Mouse (Mus musculus) stomach, embryonic 16.5 days (tissue): ENCODE results near the gene Nudt21. TPM values are rescaled to one million over a fixed set of nuclear protein-coding genes. Genes with fewer than 3 reads are reported as not detected.
"Not testable (repeated sequence)": the region's sequence is repeated elsewhere in the genome, so short reads cannot be mapped to it uniquely, and the experiment has no call there.

Source experiments
- ATAC-seq: fragments of 200-750 bp; cut with Nextera tagmentation; 2 replicates; pipeline ENCODE4 v1.8.0; 2017; ENCODE audit warnings: moderate number of reproducible peaks, moderate TSS enrichment; ENCODE audit not compliant: insufficient read depth, low FRiP score
- H3K27ac ChIP-seq: fragments of 300-500 bp; sonication (generic); 2 replicates; pipeline ENCODE4 v1.5.1; 2014; ENCODE audit warnings: low read length
- H3K27me3 ChIP-seq: fragments of 300-500 bp; sonication (generic); 2 replicates; pipeline ENCODE4 v1.6.1; 2014; ENCODE audit warnings: low read length, control low read depth, mixed read lengths; ENCODE audit not compliant: control insufficient read depth, insufficient read depth
- H3K36me3 ChIP-seq: fragments of 300-500 bp; sonication (generic); 2 replicates; pipeline ENCODE4 v1.6.1; 2014; ENCODE audit warnings: low read length; ENCODE audit not compliant: control insufficient read depth, insufficient read depth
- H3K4me1 ChIP-seq: fragments of 300-500 bp; sonication (generic); 2 replicates; pipeline ENCODE4 v1.6.1; 2014; ENCODE audit warnings: low read length, control low read depth, mixed read lengths; ENCODE audit not compliant: control insufficient read depth, insufficient read depth
- H3K4me2 ChIP-seq: fragments of 300-500 bp; sonication (generic); 2 replicates; pipeline ENCODE4 v1.6.1; 2014; ENCODE audit warnings: low read depth, low read length, mixed read lengths
- H3K4me3 ChIP-seq: fragments of 300-500 bp; sonication (generic); replicated peaks from 2 replicates; pipeline ENCODE4 v1.5.1; 2014; ENCODE audit warnings: mild to moderate bottlenecking, low read length
- H3K9ac ChIP-seq: fragments of 300-500 bp; sonication (generic); 2 replicates; pipeline ENCODE4 v1.6.1; 2014; ENCODE audit warnings: low read length
- H3K9me3 ChIP-seq: fragments of 300-500 bp; sonication (generic); replicated peaks from 2 replicates; pipeline ENCODE4 v1.6.1; 2016; ENCODE audit warnings: low read length, control low read depth; ENCODE audit not compliant: control insufficient read depth
- WGBS: fragments of 180-500 bp; shearing (Covaris S2); extraction: QIAGEN DNeasy Blood & Tissue Kit; methylation state at CpG from one replicate; pipeline ENCODE4 v1.1.7; 2014; 5-methylcytosine and 5-hydroxymethylcytosine counted together
- polyA plus RNA-seq: library from polyadenylated mRNA; unstranded; fragments of >200 nt; fragmentation: Nextera tagmentation; extraction: Ambion mirVana; gene quantifications from 2 replicates; pipeline ENCODE4 v1.2.1, GENCODE M21; 2015

Gene Nudt21
- polyA plus RNA-seq, 1 experiment from 2014 or later: 97.0 TPM

DNA sequence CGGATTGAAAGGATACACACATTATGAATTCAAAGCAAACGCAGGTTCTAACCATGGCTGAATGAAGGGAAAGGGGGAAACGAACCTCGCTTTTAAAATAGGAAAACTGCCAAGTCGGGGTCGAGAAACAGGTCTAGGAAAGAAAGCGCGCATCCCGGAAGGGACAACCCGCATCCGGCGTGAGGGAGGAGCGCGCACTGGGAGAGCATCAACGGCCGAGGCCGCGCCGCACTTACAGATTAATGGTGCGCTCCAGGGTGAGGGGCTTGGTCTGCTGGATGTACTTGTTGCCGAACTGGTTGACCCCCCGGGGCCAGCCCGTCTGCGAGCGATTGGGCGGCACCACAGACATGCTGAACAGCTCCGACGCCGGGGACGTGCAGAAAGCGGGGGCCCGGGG lies 290 bp downstream of the Nudt21 start:
- WGBS: under 1% methylated on average over 21 of the region's 32 CpGs
- Histone ChIP-seq H3K4me1 (peaks cover 19% of the 10 kb centered on the region), H3K9ac (peak overlapping the region; percentile 75), H3K4me3 (peak overlapping the region; percentile 78), H3K4me2 (peak overlapping the region; percentile 89), H3K27ac (peak overlapping the region; percentile 61)
- H3K36me3 ChIP-seq, H3K27me3 ChIP-seq, H3K9me3 ChIP-seq: not testable (repeated sequence)
- peak; percentile 87 for ATAC-seq

DNA sequence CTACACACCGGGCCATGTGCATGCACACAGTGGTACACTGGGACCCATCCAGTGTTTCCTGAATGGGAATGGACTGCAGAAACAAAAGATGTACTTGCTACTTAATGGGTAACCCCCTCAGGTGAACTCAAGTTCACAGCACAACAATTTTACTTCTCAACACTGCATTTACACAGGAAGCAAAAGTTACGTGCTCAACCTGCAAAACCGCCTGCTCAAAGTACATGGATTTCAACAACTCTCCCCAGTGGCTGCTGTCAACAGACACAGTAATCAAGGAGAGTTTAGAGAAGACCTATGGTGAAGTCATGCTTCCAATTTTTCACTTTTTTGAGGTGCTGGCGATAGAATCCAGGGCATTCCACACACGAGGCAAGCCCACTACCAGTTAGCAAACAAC lies 1.6 kb downstream of the Nudt21 start:
- no peak for ATAC-seq
- H3K9me3 ChIP-seq: no peaks in the 10 kb centered on the region
- H3K27me3 ChIP-seq: no peaks in the 10 kb centered on the region
- H3K4me1 ChIP-seq: peaks cover 19% of the 10 kb centered on the region
- 44% methylated on average over 5 of the region's 5 CpGs for WGBS
- H3K9ac ChIP-seq: peak overlapping the region; percentile 24; the same call in 1 of the 2 replicates
- no peaks in the 10 kb centered on the region for H3K36me3 ChIP-seq
- H3K4me3 ChIP-seq: peak overlapping the region; percentile 10
- peak overlapping the region; percentile 89 for H3K4me2 ChIP-seq
- no peak overlapping the region for H3K27ac ChIP-seq

DNA sequence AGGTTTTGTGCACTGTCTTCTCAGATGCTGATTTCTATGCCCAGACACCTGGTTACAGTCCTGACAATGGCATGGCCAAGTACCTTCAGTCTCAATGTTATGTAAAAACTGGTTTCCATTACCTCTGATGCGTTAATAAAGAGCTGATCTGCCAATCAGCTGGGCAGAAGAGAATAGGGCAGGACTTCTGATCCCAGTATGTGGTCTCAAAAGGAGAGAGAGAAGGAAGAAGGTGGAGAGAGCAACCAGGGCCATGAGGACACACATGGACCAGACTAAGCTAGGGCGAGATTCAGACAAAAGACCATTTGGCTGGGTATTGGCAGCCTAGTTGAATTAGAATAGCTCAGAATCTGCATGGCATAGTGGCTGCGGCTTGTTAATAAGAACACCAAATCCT lies 3.2 kb downstream of the Nudt21 start:
- Histone ChIP-seq H3K4me1 (peaks cover 19% of the 10 kb centered on the region), H3K4me2 (no peak overlapping the region), H3K27me3 (no peaks in the 10 kb centered on the region), H3K9me3 (no peaks in the 10 kb centered on the region), H3K36me3 (0 out of 2 replicates have a peak, but pooled peaks cover 4% of the 10 kb centered on the region), H3K27ac (no peak overlapping the region), H3K9ac (no peak overlapping the region), H3K4me3 (no peak overlapping the region)
- no peak for ATAC-seq
- WGBS: 79% methylated on average over 3 of the region's 3 CpGs

DNA sequence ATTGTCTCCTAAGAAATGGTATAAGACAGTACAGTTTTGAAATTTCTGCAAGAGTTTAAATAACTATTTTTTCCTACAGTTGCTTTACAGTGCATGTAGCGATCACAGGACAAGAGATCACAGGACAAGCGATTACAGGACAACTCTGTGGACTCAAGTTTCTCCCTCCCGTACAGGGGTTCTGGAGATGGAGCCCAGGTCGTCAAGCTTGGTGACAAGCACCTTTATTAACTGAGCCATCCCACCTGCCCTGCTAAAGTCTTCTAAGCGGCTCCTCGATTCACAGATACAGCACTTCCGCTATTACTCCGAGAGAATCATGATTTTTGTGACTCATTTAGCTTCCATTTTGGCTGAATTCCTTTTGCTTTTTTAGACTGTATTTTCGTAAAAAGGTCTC lies 7.1 kb downstream of the Nudt21 start:
- H3K27ac ChIP-seq: no peak overlapping the region
- H3K27me3 ChIP-seq: no peaks in the 10 kb centered on the region
- no peaks in the 10 kb centered on the region for H3K9me3 ChIP-seq
- H3K36me3 ChIP-seq: peaks cover 19% of the 10 kb centered on the region; the same call in 1 of the 2 replicates
- no peak overlapping the region for H3K4me2 ChIP-seq
- H3K4me1 ChIP-seq: peaks cover 4% of the 10 kb centered on the region; the same call in 1 of the 2 replicates
- no peak for ATAC-seq
- no peak overlapping the region for H3K9ac ChIP-seq
- H3K4me3 ChIP-seq: no peak overlapping the region
- WGBS: 93% methylated on average over 9 of the region's 9 CpGs

DNA sequence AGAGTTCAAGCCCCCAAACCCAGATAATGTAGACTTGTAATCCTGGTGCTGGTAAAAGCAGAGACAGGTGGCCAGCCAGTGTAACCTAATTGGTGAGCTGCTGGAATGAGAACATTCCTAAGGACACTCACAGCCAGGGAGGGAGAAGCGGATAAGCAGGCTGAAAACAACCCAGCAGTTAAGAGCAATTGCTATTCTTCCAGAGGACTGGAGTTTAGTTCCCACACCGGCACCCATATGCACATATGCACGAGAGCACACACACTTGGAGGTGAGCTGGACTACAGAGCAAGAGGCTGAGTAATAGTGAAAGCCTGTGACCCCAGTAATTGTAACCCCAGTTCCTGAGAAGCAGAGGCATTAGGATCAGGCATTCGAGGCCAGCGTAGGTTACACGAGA lies 12.9 kb downstream of the Nudt21 start:
- Histone ChIP-seq H3K4me2 (no peak overlapping the region), H3K9me3 (no peaks in the 10 kb centered on the region), H3K4me1 (no peaks in the 10 kb centered on the region), H3K27ac (no peak overlapping the region), H3K36me3 (peaks cover 28% of the 10 kb centered on the region), H3K9ac (no peak overlapping the region), H3K27me3 (no peaks in the 10 kb centered on the region), H3K4me3 (no peak overlapping the region)
- ATAC-seq: no peak
- 93% methylated on average over 6 of the region's 6 CpGs for WGBS

DNA sequence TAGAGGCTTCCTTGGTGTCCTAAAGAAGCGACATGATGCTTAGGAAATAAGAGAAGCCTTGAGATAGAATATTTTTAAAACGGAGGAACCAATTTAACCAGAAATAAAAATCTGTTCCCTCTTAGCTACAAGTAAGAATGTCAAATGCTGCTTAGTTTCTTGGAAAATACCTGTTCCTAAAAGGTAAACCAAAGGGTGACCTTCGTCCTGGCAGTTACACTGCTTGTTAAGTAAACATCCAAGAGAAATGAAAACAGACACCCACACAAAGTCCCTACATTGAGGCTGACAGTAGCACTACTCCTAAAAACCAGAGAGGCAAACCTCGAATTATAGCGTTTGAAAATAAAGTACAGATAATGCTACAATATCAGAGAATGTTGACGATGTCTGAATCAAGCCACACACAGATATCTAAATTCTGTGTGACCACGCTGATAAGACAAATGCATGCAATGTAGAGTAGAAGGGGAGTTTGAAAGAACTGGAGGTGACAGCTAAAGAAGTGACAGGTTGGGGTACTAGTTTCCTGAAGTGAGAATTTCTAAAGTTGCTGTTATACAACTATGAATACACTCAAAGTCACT lies 23.7 kb downstream of the Nudt21 start:
- ATAC-seq: no peak
- 26% methylated on average over 7 of the region's 7 CpGs for WGBS
- H3K36me3 ChIP-seq: no peaks in the 10 kb centered on the region

DNA sequence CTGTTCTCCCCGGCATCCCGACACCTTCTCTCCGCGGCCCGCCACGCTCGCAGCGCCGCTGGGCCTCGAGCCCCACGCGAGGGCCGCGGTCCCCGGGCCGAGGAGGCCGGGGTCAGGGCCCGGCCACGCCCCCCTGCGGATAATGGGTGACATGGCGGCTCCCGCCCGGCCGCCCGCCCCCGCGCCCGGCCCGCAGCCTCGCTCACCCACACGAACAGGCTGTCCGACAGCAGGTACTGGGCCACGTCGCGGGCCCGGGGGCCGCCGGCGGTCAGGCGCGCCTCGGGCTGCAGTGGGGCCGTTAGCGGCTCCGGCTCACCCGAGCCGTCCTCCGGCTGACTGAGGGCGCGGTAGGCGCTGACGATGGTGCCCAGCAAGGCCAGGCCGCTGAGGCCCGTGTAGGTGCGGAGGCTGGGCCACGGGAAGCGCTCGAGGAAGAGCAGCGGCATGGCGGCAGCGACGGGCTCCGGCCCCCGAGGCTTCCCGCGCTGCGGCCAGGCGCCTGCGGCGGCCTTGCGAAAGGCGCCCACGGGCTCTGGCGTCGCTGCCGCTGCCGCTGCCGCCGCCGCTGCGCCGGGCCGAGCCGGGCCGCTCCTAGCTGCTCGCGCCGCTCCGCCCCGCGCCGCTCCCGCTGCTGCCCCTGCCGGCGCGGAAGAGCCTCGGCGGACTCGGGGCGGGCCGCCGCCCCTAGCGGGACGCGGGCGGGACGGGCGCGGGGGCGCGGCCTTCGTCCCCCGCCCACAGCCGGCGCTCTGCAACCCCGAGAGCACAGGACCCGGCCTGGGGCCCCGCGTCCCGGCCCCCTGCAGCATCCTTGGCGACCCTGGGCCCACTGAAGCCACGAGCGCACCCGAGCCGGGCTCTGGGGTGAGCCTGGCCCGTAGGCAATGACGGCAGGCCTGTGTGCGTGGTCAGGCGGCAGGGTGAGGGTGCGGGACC lies 24.5 kb downstream of the Nudt21 start, which contains the start of gene Amfr:
Gene Amfr, minus strand, starts transcription at position 830 of the 939 bp plus-strand sequence.
- no peaks in the 10 kb centered on the region for H3K36me3 ChIP-seq
- under 1% methylated on average over 110 of the region's 130 CpGs for WGBS
- peak within 1 kb of the TSS; percentile 99 for H3K9ac ChIP-seq
- H3K4me3 ChIP-seq: peak within 1 kb of the TSS; percentile 98
- ATAC-seq: peak; percentile 93
- no peaks in the 10 kb centered on the region for H3K27me3 ChIP-seq
- H3K27ac ChIP-seq: peak within 1 kb of the TSS; percentile 94
- no peaks in the 10 kb centered on the region for H3K9me3 ChIP-seq
- peaks cover 29% of the 10 kb centered on the region for H3K4me1 ChIP-seq
- peak within 1 kb of the TSS; percentile 95 for H3K4me2 ChIP-seq

More for the DNA sequence above, 23.7 kb downstream of the Nudt21 start:
- H3K27ac ChIP-seq: peak overlapping the region; percentile 94
- H3K9ac ChIP-seq: peak overlapping the region; percentile 99
- H3K4me1 ChIP-seq: peaks cover 29% of the 10 kb centered on the region
- H3K27me3 ChIP-seq: no peaks in the 10 kb centered on the region
- H3K4me2 ChIP-seq: peak overlapping the region; percentile 95
- peak overlapping the region; percentile 98 for H3K4me3 ChIP-seq
- no peaks in the 10 kb centered on the region for H3K9me3 ChIP-seq

DNA sequence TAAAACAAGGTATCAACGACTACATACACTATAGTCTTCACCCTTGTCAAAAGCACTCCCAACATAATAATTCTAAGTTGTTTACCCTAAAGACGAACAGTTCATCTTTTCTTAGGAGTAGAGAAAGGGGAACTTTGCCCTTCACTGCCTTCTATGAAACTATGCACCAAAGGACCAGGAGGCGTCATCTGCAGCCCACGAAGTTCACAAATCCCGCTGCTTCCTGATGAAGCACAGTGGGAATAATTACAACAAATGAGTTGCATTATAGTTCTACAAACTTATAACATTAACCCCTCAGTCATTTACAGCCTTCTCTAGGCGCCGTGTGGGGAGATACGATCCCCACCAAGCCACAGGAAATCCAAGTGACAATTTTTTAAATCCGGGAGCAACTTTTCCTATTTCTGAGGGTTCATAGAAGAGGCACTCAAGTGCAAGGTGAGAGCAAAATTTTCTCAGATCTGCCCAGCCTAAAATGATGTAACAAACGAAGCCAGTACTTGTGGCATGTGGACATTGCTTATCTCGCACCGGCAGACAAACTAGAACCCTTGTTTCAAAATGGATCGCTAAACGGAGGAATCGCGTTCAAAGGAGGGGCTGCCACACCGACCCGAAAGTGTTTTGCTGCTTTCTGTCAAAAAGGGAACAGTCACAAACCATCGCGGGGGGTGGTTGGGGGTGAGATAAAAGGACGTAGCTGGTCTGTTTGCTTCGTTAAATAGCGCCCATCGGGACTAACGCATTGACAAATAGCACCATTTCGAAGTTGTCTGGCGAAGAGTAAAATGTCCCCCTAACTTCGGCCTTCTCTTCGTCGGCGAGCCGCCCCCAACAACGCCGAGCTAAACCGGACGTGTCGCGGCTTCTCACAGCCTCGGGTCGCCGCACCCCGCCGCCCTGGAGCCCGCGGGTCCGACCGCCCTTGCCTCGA lies 25.5 kb downstream of the Nudt21 start:
- peak overlapping the region; percentile 94 for H3K27ac ChIP-seq
- H3K9me3 ChIP-seq: no peaks in the 10 kb centered on the region
- no peaks in the 10 kb centered on the region for H3K36me3 ChIP-seq
- H3K9ac ChIP-seq: peak overlapping the region; percentile 99
- WGBS: 2% methylated on average over 48 of the region's 48 CpGs
- peak overlapping the region; percentile 95 for H3K4me2 ChIP-seq
- peaks cover 29% of the 10 kb centered on the region for H3K4me1 ChIP-seq
- H3K4me3 ChIP-seq: peak overlapping the region; percentile 98
- no peaks in the 10 kb centered on the region for H3K27me3 ChIP-seq
- ATAC-seq: no peak
